Mouse (Mus musculus) adrenal gland, adult 2 months (tissue): Measurements from ENCODE around the gene Trip10. TPM values are rescaled to one million over a fixed set of nuclear protein-coding genes. Genes with fewer than 3 reads are reported as not detected.
A peak's percentile ranks its signal among the peaks of the same experiment; 100 is the strongest.

ENCODE experiments used
- DNase-seq: peaks from one replicate; pipeline ENCODE4 v3.0.0; 2021
- polyA plus RNA-seq: library from polyadenylated mRNA; depleted of rRNA; stranded (reverse); fragments of >200 nt; gene quantifications from 2 replicates; pipeline ENCODE4 v1.2.3, GENCODE M21; 2012
- total RNA-seq, 2 experiments: library from RNA; stranded (reverse); gene quantifications; 2 replicates each; pipeline ENCODE4 v1.2.3; 2021

Trip10 gene
- total and polyA plus RNA-seq, 3 experiments: 28.2 to 51.5 (median 44.5) TPM

GRCm38 (mm10) chr17:57234254-57234928 lies 14.9 kb upstream of the Trip10 start:
- no peak for DNase-seq

GRCm38 (mm10) chr17:57235803-57236202 lies 13.5 kb upstream of the Trip10 start:
- DNase-seq: no peak

GRCm38 (mm10) chr17:57237181-57237580 lies 12.1 kb upstream of the Trip10 start:
- no peak for DNase-seq

GRCm38 (mm10) chr17:57243650-57244370 lies 5.4 kb upstream of the Trip10 start:
- no peak for DNase-seq

GRCm38 (mm10) chr17:57245311-57245929 lies 3.8 kb upstream of the Trip10 start:
- DNase-seq: no peak

GRCm38 (mm10) chr17:57246663-57247392 lies 2.4 kb upstream of the Trip10 start:
- DNase-seq: no peak

- peak; percentile 96 for DNase-seq
Measured at GRCm38 (mm10) chr17:57247393-57248200, 1.7 kb upstream of the Trip10 start.

GRCm38 (mm10) chr17:57248201-57248699 lies 1.0 kb upstream of the Trip10 start, which contains the start of gene Gpr108:
Gene Gpr108 (minus strand): TSS chr17:57248446.
- peak; percentile 92 for DNase-seq

- no peak for DNase-seq
Measured at GRCm38 (mm10) chr17:57248771-57249170, 484 bp upstream of the Trip10 start.

GRCm38 (mm10) chr17:57250461-57251160 lies 1.4 kb downstream of the Trip10 start:
- DNase-seq: peak; percentile 80

- DNase-seq: no peak
Measured at GRCm38 (mm10) chr17:57251431-57251830, 2.2 kb downstream of the Trip10 start.

- DNase-seq: no peak
Measured at GRCm38 (mm10) chr17:57253306-57253705, 4.1 kb downstream of the Trip10 start.

GRCm38 (mm10) chr17:57255354-57255753 lies 6.1 kb downstream of the Trip10 start:
- DNase-seq: no peak

- peak; percentile 1 for DNase-seq
Measured at GRCm38 (mm10) chr17:57256921-57257485, 7.7 kb downstream of the Trip10 start.

GRCm38 (mm10) chr17:57258191-57258590 lies 8.9 kb downstream of the Trip10 start:
- no peak for DNase-seq

GRCm38 (mm10) chr17:57259742-57260141 lies 10.5 kb downstream of the Trip10 start:
- peak; percentile 41 for DNase-seq

GRCm38 (mm10) chr17:57260351-57260750 lies 11.1 kb downstream of the Trip10 start:
- no peak for DNase-seq

- peak; percentile 40 for DNase-seq
Measured at GRCm38 (mm10) chr17:57261286-57261685, 12.0 kb downstream of the Trip10 start.

- DNase-seq: no peak
Measured at GRCm38 (mm10) chr17:57261796-57262195, 12.5 kb downstream of the Trip10 start.

GRCm38 (mm10) chr17:57262901-57263550 lies 13.8 kb downstream of the Trip10 start:
- no peak for DNase-seq
